Mouse (Mus musculus): ENCODE data around the gene Fsip2.

The Fsip2 gene

GRCm38 (mm10) chr2:82943472-82943871 lies at the start of gene Fsip2:
Gene Fsip2 (plus strand): TSS chr2:82943634.
- no peak for DNase-seq

DNA sequence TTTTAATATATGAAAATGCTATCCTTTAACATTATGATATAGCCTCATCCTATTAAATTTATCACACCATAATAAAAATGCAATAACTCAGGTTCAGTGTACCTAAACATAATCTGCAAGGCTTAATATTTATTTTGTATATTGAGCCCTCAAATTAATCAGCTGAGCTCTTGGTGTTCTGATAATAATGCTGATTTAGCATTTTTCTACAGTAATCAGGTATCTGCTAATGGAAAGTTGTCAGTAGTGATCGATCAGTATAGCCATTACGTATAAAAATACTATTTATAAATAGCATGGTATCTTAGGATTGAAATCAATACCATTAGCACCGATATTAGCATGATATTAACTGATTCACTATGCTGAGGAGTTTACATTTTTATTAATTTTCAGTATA lies 20.0 kb downstream of the Fsip2 start:
- no peak for DNase-seq

DNA sequence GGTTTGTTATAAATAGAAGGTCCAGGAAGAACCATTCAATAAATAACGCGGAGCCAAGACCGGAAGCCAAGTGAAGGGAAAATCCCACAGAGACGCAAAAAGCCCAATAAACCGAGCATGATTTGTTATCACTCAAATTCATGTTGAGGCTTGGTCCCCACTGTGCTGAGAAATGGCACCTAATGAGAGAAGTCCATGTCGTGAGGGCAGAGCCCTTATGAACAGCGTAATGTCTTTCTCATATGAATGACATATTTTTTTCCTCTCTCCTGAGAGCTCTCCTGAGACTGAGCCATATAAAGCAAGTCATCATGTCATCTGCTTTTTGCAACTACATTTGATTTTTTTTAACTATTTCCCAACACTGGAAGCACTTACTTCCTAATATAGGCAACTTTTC lies 82.4 kb downstream of the Fsip2 start:
- no peak for DNase-seq

GRCm38 (mm10) chr2:83052914-83053690 lies 109.7 kb downstream of the Fsip2 start:
- no peak for DNase-seq

Data from thymus, postnatal 4 days (tissue).